Mouse (Mus musculus): ENCODE results near the gene Hmgxb4.
"Not testable (repeated sequence)": the region's sequence is repeated elsewhere in the genome, so short reads cannot be mapped to it uniquely, and the experiment has no call there.

Hmgxb4 gene

DNA sequence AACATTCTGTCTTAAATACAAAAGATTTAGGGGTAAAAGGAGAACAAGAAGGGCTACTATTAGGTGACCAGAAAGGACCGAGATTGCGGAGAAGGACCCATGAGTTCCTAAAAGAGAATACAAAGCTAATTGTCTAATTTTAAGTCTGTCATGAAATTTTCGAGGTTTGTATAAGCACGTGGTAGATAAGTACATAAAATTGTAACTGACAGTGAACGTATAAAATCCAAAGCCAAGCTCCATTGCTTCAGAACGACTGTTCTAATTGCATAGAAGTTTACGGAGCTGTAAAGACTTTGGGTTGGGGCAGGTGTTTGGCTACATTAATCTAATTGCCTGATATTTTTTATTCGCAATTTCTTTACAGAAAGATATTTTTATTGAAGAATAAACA, at the start of gene Hmgxb4:
Hmgxb4 (plus strand) TSS at position 276 of the 394 bp plus-strand sequence.
- DNase-seq (ENCODE audit: extremely low spot score) = no peak

DNA sequence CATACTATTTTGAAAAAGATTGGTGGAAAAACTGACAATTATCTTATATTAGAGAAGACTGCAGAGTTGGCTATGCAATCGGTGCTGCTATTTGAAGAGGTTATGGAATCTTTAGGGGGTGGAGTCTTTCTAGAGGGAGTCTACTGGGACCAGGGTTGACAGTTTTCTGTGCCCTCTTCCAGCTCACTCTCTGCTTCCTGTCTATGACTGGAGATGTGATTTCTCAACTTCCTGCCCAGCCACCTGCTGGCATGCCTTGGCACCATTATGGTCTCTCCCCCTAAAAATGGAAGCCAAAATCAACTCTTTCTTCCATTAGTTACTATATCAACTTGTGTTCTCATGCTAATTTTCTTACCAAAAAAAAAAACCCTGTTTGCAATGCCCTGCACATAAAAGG, 43.7 kb upstream of the Hmgxb4 start:
- no peak for DNase-seq (ENCODE audit: extremely low spot score)

DNA sequence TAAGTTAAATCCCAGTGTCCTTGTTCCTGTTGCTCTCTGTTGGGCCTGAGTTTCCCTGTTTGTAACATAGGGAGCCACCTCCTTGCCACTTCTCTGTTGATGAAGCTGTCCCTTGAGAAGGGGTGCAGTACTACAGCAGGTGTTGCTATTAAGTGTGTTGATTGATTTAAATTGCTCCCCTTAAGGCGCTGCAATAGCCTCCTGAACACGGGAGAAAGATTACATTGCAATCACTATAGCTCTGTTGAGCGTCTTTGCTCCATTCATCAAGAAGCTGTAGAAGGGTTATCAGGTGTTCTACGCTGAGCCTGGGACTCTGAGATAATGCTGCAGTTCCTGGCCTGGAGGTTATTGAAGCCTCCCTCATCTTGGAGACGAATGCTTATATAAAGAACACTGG, 29.2 kb upstream of the Hmgxb4 start:
- DNase-seq (ENCODE audit: extremely low spot score) = no peak

DNA sequence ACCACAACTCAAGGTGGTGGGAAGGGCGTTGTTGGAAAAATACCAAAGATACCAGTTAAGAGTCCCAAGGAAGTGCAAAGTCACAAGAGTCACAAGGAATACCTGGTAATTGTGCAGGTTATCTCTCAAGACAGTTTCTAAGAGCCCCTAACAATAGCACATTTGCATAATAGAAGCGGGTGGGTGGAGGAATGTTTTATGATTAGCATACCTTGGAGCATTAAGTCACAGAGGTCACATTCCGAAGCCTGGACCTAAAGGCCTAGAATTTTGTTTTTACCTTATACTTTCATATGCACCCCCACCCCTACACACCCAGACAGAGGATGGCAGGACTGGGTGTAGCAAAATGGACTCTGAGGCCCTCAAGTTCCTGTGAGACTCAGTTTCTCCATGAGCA, 22.9 kb upstream of the Hmgxb4 start:
- not testable (repeated sequence) for DNase-seq (ENCODE audit: extremely low spot score)

DNA sequence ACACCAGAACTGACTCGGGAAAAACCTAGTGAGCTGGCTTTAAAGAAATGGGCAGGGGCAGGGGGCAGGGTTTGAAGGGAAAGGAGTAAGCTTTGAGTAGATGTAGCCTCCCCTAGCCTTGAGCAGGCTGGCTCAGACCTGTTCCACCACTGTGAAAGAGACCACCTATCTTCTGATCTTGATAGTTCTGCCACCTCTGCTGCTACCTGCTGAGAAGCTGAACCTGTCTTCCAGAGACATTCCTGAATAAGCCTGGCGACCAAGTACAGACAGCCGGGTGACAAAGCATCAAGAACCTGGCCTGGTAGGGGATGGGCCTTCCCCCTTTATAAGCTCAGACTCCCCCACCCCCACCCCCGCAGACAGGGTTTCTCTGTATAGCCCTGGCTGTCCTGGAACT, 21.5 kb upstream of the Hmgxb4 start:
- DNase-seq (ENCODE audit: extremely low spot score) = no peak

DNA sequence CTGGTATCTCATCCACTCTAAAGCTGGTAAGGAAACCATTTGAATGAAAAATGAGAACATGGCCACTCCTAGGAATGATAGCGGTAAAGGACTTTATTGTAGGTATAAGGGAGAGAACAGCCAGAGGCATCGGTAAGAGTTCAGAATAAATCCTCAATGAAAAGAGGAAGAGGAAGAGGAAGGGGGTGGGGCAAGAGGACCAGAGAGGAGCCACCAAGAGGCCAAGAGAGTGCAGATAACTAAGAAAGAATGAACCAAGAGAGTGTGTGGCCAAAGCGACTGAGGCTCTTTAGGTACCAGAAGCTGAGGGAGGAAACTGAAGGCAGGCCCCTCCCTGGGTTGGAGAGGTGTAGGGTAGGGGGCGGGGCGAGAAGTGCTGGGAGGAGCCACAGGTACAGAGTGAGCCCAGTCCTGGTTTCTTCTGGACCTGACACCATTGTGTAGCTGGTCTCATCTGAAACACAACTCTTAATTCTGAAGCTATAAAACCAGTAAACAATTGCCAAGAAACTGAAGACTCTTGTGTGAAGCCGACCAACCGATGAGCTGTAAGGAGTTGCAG, 20.8 kb upstream of the Hmgxb4 start:
- no peak for DNase-seq (ENCODE audit: extremely low spot score)

DNA sequence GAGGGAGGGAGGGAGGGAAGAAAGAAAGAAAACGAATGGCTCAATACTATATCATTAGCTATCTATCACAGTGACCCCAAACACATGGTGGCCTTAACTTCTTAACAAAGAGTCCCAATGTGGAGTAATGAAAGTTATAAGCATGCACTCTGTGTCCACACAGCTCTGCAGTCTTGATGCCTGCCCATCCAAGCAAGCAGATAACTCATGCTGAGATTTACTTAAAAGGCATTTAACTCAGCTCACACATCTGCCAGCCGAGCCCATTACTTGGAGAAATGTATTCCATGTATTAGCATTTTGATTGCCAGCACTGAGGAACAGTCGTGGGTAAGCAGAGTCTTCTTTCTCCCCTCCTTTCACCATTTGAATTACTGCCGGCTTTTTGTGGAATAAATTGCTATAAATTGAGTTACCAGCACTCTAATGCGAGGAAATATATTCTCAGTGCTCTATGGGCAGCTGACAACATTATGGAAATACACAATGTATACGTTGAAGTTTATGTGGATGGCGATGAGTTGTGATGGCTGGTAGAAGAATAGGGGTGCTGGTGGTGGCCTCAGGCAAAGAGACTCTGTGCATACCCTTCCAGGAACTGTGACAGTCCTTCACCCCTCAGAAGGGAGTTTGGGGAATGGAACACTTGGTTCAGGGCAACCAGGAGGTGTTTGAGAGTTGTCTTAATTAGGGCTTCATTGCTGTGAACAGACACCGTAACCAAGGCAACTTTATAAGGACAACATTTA, 19.9 kb upstream of the Hmgxb4 start:
- no peak for DNase-seq (ENCODE audit: extremely low spot score)

DNA sequence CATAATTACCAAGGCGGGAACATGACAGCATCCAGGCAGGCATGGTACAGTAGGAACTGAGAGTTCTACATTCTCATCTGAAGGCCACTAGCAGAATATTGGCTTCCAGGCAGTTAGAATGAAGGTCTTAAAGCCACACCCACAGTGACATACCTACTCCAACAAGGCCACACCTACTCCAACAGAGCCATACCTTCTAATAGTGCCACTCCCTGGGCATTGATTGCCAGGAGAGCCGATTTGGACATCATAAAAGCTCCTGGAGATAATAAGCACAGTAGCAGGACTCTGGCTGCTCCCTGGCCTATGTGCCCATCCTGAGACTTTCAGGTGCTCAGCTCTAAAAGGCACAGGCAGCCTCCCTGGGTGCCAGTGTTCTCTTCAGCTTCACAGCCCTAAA, 19.3 kb upstream of the Hmgxb4 start:
- DNase-seq (ENCODE audit: extremely low spot score) = no peak

GRCm38 (mm10) chr8:74977427-74977826, 15.7 kb upstream of the Hmgxb4 start:
- peak; percentile 7 for DNase-seq (ENCODE audit: extremely low spot score)

DNA sequence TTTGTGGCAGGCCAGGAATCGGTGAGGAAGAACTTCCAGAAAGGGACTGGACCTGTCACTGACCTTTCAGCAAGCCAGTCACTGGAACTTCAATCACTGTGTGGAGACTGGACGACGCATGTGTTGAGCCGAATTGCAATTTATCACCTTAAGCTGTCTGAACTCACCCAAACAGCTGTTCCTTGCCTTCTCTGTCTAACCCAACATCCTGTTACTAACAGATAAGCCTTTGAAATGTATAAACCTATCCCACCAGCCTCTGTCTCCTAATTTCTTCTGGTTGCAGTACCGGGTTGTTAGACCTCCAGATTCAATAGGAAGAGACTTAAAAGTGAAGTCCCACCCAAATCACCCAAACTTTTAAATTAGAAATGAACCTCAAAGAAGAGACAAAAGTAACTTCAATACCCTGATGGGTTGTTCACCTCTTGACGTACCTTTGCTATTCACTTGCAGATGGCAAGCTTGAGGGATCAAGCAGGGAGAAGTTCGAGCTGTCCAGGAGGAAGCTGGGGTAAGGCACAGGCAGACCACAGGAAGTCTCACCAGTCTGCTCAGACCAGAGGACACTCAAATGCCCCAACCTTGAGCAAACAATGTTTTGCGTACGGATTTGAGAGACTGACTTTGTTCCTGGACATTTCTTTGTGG, 13.0 kb upstream of the Hmgxb4 start:
- no peak for DNase-seq (ENCODE audit: extremely low spot score)

DNA sequence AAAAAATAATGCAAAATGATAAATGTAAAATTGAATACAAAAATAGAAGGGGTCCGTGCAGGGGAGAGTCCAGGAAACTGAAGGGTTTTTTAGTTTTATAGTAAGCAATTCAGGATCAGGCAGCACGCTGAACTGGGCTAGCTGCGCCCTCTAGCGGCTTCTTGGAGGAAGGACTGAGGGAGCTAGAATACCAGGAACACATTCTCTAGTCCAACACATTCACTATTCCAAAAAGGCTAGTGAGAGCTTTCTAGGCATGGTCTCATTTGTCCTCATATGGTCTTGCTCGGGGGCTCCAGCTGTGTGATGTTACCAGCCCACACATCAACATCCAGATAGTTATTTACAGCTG, 12.5 kb upstream of the Hmgxb4 start:
- peak; percentile 61 for DNase-seq (ENCODE audit: extremely low spot score)

GRCm38 (mm10) chr8:74981809-74982208, 11.3 kb upstream of the Hmgxb4 start:
- DNase-seq (ENCODE audit: extremely low spot score) = no peak

DNA sequence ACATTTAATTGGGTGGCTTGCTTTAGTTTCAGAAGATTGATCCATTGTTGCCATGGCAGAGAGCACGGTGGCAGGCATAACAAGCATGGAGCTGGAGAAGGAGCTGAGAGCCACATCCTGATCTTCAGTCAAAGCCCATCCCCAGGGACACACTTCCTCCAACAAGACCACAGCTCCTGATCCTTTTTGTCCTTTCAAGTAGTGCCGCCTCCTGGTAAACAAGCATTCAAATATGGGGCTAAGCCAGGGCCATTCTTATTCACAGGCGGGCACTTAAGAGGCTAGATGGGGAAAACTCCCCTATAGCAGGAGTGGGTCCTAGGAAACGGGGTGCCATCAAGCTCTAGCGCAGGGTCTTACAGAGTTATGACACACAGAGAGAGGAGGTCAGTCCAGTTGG, 5.7 kb upstream of the Hmgxb4 start:
- no peak for DNase-seq (ENCODE audit: extremely low spot score)

DNA sequence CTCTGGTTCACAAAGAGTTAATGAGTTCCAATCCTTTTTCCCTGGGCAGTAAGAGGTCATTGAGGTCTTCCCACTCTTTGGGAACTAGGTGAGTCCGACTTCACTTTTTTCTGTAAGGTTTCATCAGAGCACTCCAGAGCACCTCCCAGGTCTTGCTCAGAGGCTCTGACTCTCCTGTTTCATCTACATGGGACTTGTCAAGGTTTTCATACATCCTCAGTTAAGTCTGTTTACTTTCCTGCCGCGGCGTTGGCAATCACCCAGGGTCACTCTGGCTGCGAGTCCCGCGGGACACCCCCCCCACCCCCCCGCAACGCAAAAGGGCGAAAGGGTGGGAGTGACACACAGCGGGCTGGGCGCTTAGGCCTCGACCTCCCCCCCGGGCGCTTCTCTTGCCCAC, 3.1 kb upstream of the Hmgxb4 start:
- peak; percentile 10 for DNase-seq (ENCODE audit: extremely low spot score)

GRCm38 (mm10) chr8:74993475-74994451, 607 bp downstream of the Hmgxb4 start:
- peak; percentile 85 for DNase-seq (ENCODE audit: extremely low spot score)

DNA sequence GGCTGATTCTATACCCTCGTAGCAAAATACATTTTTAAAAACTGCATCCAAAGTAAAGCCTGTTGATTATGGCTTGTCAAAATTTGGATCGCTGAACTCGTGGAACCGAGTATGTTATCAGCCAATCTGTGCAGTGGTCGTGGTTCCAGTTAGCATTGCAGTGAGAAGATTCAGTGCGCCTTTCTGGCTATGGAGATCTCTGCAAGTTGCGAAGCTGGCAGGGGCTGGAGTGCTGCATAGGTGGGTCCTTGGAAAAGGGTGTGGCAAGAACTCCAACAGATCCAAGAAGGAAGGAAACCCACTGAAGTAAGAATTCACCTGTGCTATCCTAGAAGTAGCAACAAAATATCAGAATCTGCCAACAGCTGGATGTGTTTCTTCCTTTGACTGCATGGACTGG, 1.4 kb downstream of the Hmgxb4 start:
- DNase-seq (ENCODE audit: extremely low spot score) = peak; percentile 52

DNA sequence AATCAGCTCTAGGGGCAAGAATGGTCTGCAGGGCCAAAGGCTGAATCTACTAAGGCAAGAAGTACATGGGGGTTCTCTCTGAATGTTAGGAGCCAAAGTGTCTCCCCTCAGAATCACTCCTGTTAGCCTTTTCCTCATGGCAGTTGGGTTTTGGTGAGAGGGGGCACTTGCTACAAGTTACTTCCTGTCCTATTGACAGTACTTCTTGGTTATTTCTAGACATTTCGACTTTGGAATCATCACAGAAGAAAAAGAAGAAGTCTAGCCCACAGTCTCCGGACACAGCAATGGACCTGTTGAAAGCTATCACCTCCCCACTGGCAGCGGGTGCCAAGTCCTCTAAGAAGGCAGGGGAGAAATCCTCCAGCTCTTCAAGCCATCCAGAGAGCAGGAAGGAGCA, 7.3 kb downstream of the Hmgxb4 start:
- DNase-seq (ENCODE audit: extremely low spot score) = no peak

DNA sequence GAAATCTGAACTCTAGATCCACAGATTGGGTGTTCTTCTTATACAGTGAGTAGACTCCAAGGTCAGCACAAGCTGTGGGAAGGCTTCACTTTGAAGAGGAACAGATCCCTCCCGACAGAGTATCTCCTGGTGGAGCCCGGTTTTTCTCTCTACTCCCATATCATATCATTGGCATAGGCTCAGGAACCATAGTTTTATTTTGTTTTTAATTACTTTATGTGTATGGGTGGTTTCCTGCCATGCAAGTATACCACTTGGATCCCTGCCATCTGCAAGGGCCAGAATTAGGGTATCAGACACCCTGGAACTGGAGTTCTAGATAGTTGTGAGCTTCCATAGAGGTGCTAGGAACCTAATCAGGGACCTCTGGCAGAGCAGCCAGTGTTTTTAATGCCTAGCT, 15.7 kb downstream of the Hmgxb4 start:
- no peak for DNase-seq (ENCODE audit: extremely low spot score)

- DNase-seq (ENCODE audit: extremely low spot score) = no peak
These were observed 20.4 kb downstream of the Hmgxb4 start for GRCm38 (mm10) chr8:75013557-75013956.

DNA sequence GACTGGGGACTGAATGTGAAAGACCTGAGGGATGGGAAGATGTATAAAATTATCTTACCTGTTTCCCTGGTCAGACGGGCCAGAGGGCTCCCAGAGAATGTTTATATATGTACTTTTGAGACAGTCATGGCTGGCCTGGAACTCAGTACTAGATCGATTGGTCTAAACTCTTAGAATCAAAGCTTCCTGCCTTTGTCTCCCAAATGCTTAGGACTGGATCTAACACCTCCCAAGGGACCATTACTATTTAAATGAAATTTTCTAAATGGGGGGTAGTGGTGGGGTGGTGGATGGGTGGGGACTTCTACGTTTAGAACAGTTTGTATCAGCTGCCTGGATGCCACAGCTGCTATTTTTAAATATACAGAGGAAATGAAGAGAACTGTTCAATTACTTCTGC, 20.8 kb downstream of the Hmgxb4 start:
- DNase-seq (ENCODE audit: extremely low spot score) = no peak

DNA sequence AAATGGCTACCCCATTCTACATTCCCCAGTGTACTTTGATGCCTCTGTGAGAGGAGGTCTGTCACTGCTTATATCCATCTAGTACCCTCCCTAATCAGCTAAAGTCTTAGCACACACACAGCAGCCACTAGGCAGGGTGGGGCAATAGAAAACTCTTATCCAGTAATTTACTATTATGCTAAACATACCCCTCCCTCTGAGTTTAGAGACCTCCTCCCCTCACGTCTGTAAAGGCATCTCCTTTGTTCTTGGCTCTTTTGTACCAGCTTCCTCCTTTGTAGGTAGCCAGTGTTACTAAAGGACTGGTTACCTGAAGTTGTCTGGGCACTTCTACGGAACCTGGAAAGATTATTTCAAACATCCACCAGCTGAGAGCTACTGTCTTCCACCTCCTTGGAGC, 22.8 kb downstream of the Hmgxb4 start:
- DNase-seq (ENCODE audit: extremely low spot score) = no peak

GRCm38 (mm10) chr8:75016422-75016821, 23.3 kb downstream of the Hmgxb4 start:
- no peak for DNase-seq (ENCODE audit: extremely low spot score)

All from embryo, embryonic 9.5 days (tissue).